Mouse (Mus musculus) liver, embryonic 14.5 days (tissue): ENCODE data around the gene Vmn2r84. TPM values are rescaled to one million over a fixed set of nuclear protein-coding genes. Genes with fewer than 3 reads are reported as not detected.
A peak's percentile ranks its signal among the peaks of the same experiment; 100 is the strongest.

Source experiments
- ATAC-seq: fragments of 200-750 bp; cut with Nextera tagmentation; 2 replicates; pipeline ENCODE4 v1.8.0; 2017; ENCODE audit warnings: moderate number of reproducible peaks, mild to moderate bottlenecking, moderate library complexity; ENCODE audit not compliant: insufficient read depth
- DNase-seq, 3 experiments: peaks; one replicate each; pipeline ENCODE4 v3.0.0-alpha.2; 2012 to 2013; ENCODE audit warnings: low read depth in 3 of 3, low spot score in 3 of 3
- H3K27ac ChIP-seq: fragments of 300-500 bp; sonication (generic); 2 replicates; pipeline ENCODE4 v1.5.1; 2014; ENCODE audit warnings: moderate library complexity, mild to moderate bottlenecking, control low read depth, inconsistent platforms
- H3K27me3 ChIP-seq: fragments of 300-500 bp; sonication (generic); 2 replicates; pipeline ENCODE4 v1.6.1; 2014; ENCODE audit warnings: mild to moderate bottlenecking, low read length, moderate library complexity; ENCODE audit not compliant: control insufficient read depth, insufficient read depth
- H3K36me3 ChIP-seq: fragments of 300-500 bp; sonication (generic); replicated peaks from 2 replicates; pipeline ENCODE4 v1.6.1; 2014; ENCODE audit warnings: low read depth; ENCODE audit not compliant: control insufficient read depth, insufficient read depth
- H3K4me1 ChIP-seq, 2 experiments: fragments of 200-500 bp in 1 of 2; fragments of 300-500 bp in 1 of 2; sonication (generic) in 1 of 2; replicated peaks; 2 replicates each; pipeline ENCODE4 v1.6.1; 2012 to 2014; ENCODE audit warnings: antibody characterized with exemption in 1 of 2, inconsistent platforms in 1 of 2, low read length in 1 of 2; ENCODE audit not compliant: control insufficient read depth in 2 of 2, insufficient read depth in 2 of 2
- H3K4me2 ChIP-seq: fragments of 300-500 bp; sonication (generic); 2 replicates; pipeline ENCODE4 v1.6.1; 2014; ENCODE audit warnings: low read depth, mild to moderate bottlenecking, control low read depth, moderate library complexity
- H3K4me3 ChIP-seq, 2 experiments: fragments of 200-500 bp in 1 of 2; fragments of 300-500 bp in 1 of 2; sonication (generic) in 1 of 2; 2 replicates each; pipeline ENCODE4 v1.5.1; 2012 to 2014; ENCODE audit warnings: low read depth in 2 of 2, low read length in 2 of 2, mild to moderate bottlenecking in 2 of 2, control low read depth in 1 of 2, inconsistent platforms in 1 of 2, moderate library complexity in 1 of 2; ENCODE audit not compliant: insufficient read depth in 1 of 2
- H3K9ac ChIP-seq: fragments of 300-500 bp; sonication (generic); replicated peaks from 2 replicates; pipeline ENCODE4 v1.6.1; 2014; ENCODE audit warnings: mild to moderate bottlenecking, control low read depth, moderate library complexity
- H3K9me3 ChIP-seq: fragments of 300-500 bp; sonication (generic); 2 replicates; pipeline ENCODE4 v1.6.1; 2016; ENCODE audit warnings: low read length, mixed read lengths; ENCODE audit not compliant: control insufficient read depth
- CTCF ChIP-seq: IDR thresholded peaks from 2 replicates; pipeline ENCODE4 v1.5.1; 2016; ENCODE audit warnings: antibody characterized with exemption, low read depth, control low read depth
- EP300 ChIP-seq: IDR thresholded peaks from 2 replicates; pipeline ENCODE4 v1.6.1; 2016; ENCODE audit warnings: antibody characterized with exemption, low read depth
- WGBS: fragments of 180-500 bp; shearing (Covaris S2); extraction: QIAGEN DNeasy Blood & Tissue Kit; methylation state at CpG from one replicate; pipeline ENCODE4 v1.1.7; 2014; ENCODE audit not compliant: insufficient replicate concordance; 5-methylcytosine and 5-hydroxymethylcytosine counted together
- polyA plus RNA-seq, 2 experiments: library from polyadenylated mRNA; depleted of rRNA in 1 of 2; stranded (reverse) in 1 of 2; unstranded in 1 of 2; fragments of >200 nt; fragmentation: Nextera tagmentation in 1 of 2; extraction: Ambion mirVana in 1 of 2; gene quantifications; 2 replicates each; pipeline versions ENCODE4 v1.2.1 to v1.2.3; 2012 to 2014

The Vmn2r84 gene
- polyA plus RNA-seq, 2 experiments: 0.01 TPM; not detected in 1

GRCm38 (mm10) chr10:130375145-130375544 is 19.0 kb downstream of the Vmn2r84 start:
- Histone ChIP-seq H3K27me3 (no peaks in the 10 kb centered on the region), H3K36me3 (no peaks in the 10 kb centered on the region), H3K4me1 (no peaks in the 10 kb centered on the region), H3K27ac (no peak overlapping the region), H3K9me3 (no peaks in the 10 kb centered on the region), H3K4me3 (no peak overlapping the region), H3K9ac (no peak overlapping the region), H3K4me2 (no peak overlapping the region)
- 59% methylated on average over 2 of the region's 2 CpGs for whole genome bisulfite sequencing
- TF ChIP-seq EP300 (no peak), CTCF (no peak)
- no peak for DNase-seq
- ATAC-seq: peak; percentile 30; the same call in 1 of the 2 replicates

DNA sequence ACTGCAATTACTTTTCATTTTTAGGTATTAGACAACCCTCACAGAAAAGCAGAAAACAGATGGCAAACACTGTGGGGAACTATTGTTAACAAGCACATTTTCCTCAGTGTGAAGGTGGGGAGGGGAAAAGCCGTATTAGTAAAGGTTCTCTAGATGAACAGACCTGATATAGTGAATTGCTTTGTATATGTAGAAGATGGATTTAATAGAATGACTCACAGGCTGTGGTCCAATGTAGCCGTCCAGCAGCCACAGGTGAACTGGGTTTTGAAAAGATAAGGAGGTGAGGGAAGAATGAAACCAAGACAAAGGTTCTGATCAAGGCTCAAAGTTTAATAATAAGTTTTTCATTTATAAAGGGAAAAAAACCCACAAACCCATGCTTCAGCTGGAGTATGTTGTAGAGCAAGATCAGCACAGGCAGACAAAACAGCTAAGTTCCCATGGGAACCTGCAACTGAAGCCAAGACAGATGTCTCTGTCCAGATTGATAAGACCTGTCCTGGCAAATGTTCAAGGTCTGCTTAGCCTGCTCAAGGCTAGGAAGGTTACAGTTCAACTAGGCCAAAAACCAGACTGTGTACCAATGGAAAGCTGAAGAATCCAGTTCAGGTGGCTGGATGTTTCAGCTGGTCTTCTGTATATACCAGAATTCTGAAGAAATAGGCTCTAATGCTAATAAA is 21.5 kb downstream of the Vmn2r84 start:
- WGBS: 40% methylated on average over 2 of the region's 2 CpGs
- Histone ChIP-seq H3K27me3 (no peaks in the 10 kb centered on the region), H3K4me3 (no peak overlapping the region), H3K9me3 (no peaks in the 10 kb centered on the region), H3K27ac (no peak overlapping the region), H3K4me1 (no peaks in the 10 kb centered on the region), H3K4me2 (no peak overlapping the region), H3K9ac (no peak overlapping the region), H3K36me3 (no peaks in the 10 kb centered on the region)
- ATAC-seq: peak; percentile 42; the same call in 1 of the 2 replicates
- DNase-seq: no peak
- TF ChIP-seq EP300: no peak; the same call in 1 of the 2 replicates
- TF ChIP-seq CTCF: no peak

- no peak overlapping the region for H3K27ac ChIP-seq
- no peak for TF ChIP-seq EP300
- TF ChIP-seq CTCF: no peak
- H3K9ac ChIP-seq: no peak overlapping the region
- no peak for DNase-seq
- WGBS: 50% methylated on average over 1 of the region's 1 CpGs
- no peak overlapping the region for H3K4me2 ChIP-seq
- ATAC-seq: no peak
- no peak overlapping the region for H3K4me3 ChIP-seq
- H3K4me1 ChIP-seq: no peaks in the 10 kb centered on the region
- H3K27me3 ChIP-seq: no peaks in the 10 kb centered on the region
- no peaks in the 10 kb centered on the region for H3K36me3 ChIP-seq
- no peaks in the 10 kb centered on the region for H3K9me3 ChIP-seq
Measured at GRCm38 (mm10) chr10:130371644-130372043, 22.5 kb downstream of the Vmn2r84 start.

- no peak overlapping the region for H3K4me3 ChIP-seq
- TF ChIP-seq CTCF: no peak
- H3K36me3 ChIP-seq: no peaks in the 10 kb centered on the region
- no peak overlapping the region for H3K4me2 ChIP-seq
- no peak overlapping the region for H3K9ac ChIP-seq
- no peaks in the 10 kb centered on the region for H3K4me1 ChIP-seq
- 68% methylated on average over 2 of the region's 2 CpGs for WGBS
- ATAC-seq: no peak
- no peaks in the 10 kb centered on the region for H3K9me3 ChIP-seq
- DNase-seq: no peak
- no peaks in the 10 kb centered on the region for H3K27me3 ChIP-seq
- H3K27ac ChIP-seq: no peak overlapping the region
Measured at GRCm38 (mm10) chr10:130370005-130370682, 24.0 kb downstream of the Vmn2r84 start.

DNA sequence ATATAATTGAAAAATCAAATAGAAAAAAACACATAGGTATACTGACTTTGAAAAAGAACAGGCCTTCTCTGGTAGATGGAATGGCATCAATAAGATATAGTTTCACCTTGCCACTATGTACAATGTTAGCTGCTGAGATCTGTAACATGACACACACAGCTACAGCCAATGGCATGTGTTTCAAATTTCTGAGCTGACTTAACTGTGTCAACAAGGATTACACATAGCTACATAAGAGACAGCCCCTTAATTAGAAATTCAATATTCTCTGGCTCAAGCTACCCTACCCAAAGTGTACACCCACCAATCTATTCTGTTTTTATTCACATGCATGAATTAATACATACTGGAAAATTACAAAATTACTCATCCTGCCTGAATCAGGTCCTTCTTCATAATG is 25.7 kb downstream of the Vmn2r84 start:
- no peaks in the 10 kb centered on the region for H3K9me3 ChIP-seq
- no peak overlapping the region for H3K4me3 ChIP-seq
- H3K9ac ChIP-seq: no peak overlapping the region
- H3K4me1 ChIP-seq: no peaks in the 10 kb centered on the region
- H3K27me3 ChIP-seq: no peaks in the 10 kb centered on the region
- TF ChIP-seq EP300: no peak
- TF ChIP-seq CTCF: no peak
- ATAC-seq (no peak), DNase-seq (no peak)
- H3K36me3 ChIP-seq: no peaks in the 10 kb centered on the region
- no peak overlapping the region for H3K27ac ChIP-seq
- H3K4me2 ChIP-seq: no peak overlapping the region
